Mouse (Mus musculus) hindlimb bud, embryonic 11.5 days (tissue): ENCODE measurements around the gene Sh2d7.
"Not testable (repeated sequence)": the region's sequence is repeated elsewhere in the genome, so short reads cannot be mapped to it uniquely, and the experiment has no call there.

Source experiments
- DNase-seq: peaks from one replicate; pipeline ENCODE4 v3.0.0-alpha.2; 2012; ENCODE audit warnings: low read depth, low spot score; ENCODE audit errors: extremely low spot score

The Sh2d7 gene

DNA sequence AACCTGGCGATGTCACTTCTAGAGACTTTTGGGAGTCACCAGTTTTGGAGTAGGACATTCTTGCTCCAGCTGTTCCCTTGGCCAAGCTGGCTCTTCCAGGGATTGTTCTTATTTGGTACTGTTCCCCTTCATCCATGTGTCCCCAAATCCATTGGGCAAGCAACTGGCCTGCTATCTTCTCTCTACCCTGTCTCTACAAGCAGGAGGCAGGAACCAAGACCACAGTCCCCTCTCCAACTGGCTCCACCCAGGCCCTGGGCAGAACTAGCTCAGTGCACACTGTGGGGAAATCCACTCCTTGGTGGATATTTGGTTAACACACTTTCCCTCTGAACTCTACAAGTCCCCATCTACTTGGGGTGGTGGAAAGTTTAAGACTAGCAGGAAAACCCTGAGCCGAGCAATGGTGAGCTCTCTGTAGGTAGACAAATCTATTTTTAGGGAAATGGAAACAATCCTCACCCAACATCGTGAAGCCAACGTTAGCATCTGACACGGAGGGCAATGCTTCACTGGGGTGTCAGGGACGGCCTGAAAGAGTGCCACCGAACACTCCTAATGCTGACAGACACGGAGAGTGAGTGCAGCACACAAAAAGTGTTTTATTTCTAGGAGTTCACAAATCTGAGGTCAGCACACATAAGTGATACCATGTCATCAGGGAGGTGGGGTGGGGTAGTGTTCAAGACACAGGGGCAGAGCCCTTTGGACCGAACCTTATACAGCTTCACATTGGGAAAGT is 5.6 kb downstream of the Sh2d7 start:
- DNase-seq: no peak

DNA sequence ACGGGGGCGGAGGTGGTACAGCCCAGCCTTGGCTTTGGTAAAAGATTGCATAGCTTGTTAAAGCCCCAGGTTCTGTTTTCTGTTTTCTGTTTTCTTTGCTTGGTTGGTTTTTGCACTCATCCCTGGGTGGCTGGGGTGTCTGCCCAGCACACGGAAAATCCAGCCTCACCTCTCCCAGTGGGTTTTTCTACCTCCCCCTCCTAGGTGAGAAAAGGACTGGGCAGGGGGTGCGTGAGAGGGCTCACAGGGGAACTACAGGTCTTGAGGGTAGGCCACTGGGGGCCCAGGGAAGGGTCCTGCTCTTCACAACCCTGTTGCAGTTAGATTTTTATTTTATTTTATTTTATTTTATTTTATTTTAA is 6.2 kb downstream of the Sh2d7 start:
- no peak for DNase-seq

DNA sequence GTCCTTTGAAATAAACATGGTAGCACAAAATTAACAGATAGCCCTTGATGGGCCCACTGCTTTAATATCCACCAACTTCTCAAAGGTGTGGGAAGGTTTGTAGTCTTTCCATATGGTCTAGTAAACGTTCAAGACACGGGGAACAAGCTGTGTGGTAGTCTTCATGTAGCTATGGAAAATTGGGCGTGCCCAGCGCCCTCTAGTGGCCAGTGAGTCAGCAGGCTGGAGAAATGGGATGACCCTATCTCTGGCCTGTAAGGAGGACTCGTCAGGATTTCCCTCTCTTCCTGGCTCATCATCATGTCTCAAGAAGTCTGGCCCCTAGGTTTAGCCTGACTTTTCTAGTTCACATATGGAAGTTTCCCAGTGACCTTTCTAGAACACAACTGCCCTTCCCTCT is 8.8 kb downstream of the Sh2d7 start:
- DNase-seq: no peak

DNA sequence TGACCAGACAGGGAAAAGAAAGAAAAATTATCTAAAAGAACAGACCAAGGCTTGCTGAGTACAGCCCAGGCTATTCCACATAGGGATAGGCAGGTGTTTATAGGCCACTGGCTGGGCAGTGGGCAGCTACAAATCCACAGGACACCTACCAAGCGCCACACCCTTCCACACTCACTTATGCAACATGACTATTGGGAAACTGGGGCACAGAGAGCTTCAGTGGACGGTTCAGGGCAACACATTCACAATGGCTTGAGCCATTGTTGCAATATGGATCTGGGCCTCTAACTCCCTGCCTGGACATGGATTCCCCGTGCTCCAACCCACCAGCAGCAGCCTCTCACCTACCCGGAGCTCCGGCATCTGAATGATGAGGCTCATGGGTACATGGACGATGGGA is 10.6 kb downstream of the Sh2d7 start:
- no peak for DNase-seq

DNA sequence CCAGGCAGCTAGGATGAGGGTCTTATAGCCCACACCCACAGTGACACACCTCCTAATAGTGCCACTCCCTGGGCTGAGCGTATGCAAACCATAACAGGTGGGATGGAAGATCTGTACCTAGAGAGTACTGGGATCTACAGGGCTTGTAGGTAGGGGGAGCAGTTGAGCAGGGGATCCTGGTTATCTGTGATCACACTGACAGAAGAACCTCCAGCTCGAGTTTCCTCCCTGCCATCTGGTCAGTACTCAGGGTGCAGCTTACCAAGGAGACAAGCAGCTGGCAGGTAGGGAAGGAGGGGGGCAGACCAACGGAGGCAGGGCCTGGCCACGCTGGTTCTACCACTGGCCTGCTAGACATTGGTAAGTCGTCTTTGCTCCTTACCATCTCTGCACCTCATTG is 13.6 kb downstream of the Sh2d7 start:
- no peak for DNase-seq

GRCm38 (mm10) chr9:54555044-54555443 is 16.3 kb downstream of the Sh2d7 start:
- DNase-seq: no peak

- no peak for DNase-seq
Observed at GRCm38 (mm10) chr9:54558731-54559130, 19.9 kb downstream of the Sh2d7 start.

- DNase-seq: no peak
Observed at GRCm38 (mm10) chr9:54559771-54560471, 21.1 kb downstream of the Sh2d7 start, which contains the start of gene Cib2. Gene Cib2 (minus strand): TSS chr9:54560218.

GRCm38 (mm10) chr9:54560831-54561601 is 22.2 kb downstream of the Sh2d7 start:
- no peak for DNase-seq

GRCm38 (mm10) chr9:54566958-54567357 is 28.2 kb downstream of the Sh2d7 start:
- DNase-seq: no peak

DNA sequence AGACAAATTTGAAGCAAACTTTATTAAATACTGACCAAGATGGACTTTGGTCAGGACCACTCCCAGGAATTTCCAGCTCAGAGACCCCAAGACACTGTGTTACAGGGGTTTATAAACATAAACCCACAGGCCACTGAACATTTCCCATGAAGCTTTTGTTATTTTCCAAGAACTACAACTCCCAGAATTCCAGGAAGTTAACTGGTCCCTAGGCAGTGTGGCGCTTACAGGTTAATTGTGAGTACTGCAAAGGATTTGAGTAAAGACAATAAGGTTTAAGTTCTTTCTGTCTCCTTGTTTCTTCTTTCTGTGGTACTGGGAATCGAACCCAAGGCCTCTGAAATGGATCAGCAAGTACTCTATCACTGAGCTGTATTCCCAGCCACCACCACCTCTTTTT is 29.9 kb downstream of the Sh2d7 start:
- DNase-seq: no peak

DNA sequence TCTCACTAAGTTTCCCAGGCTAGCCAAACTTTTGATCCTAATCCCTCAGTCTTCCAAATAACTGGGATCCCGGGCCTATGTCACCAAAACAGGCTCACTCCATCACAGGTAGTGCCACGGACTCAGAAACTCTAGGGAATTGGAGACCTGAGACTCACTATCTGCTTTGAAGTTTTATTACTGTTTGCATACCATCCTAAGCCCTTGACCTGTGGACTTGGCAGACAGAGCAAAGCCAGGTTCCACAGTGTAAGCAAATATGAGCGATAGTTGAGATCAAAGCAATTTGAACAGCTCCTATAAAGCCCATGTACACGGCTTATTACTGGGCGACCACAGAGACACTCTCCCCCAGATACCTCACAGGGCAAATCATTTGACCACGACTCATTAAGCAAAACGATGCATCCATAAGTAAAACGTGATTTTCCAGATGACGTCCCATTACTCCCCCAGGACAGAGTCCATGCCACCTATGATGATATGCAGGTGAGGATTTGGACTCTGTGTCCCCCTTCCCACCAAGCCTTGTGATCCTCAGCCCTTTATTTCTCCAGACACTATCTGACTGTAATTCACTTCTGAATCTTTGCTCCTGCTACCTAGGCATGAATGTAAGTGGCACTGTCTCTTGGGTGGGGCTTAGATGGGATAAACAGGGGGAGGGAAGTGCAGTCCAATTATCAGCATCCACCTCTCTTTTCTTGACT is 32.5 kb downstream of the Sh2d7 start:
- no peak for DNase-seq

DNA sequence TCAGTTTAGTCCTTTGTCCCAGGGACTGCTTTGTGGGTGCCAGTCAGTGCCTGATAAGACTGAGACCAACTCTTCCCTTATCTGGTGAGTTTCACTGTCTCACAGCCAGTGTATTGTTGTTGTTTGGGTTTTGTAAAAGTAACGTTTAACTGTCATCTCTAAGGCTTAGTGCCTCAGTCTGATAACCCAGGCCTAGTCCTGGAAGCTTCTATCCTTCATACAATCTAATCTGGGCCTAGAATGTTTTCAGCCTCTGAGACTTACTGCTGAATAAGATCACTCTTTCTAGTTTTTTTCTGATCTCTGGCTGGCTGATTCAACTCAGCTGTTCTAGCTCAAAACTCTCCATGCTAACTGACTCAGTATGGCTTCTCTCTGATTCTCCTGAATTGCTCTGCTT is 44.9 kb downstream of the Sh2d7 start:
- DNase-seq: no peak

GRCm38 (mm10) chr9:54584127-54584526 is 45.3 kb downstream of the Sh2d7 start:
- DNase-seq: not testable (repeated sequence)

- DNase-seq: no peak
Observed at GRCm38 (mm10) chr9:54585839-54586198, 47.0 kb downstream of the Sh2d7 start.

DNA sequence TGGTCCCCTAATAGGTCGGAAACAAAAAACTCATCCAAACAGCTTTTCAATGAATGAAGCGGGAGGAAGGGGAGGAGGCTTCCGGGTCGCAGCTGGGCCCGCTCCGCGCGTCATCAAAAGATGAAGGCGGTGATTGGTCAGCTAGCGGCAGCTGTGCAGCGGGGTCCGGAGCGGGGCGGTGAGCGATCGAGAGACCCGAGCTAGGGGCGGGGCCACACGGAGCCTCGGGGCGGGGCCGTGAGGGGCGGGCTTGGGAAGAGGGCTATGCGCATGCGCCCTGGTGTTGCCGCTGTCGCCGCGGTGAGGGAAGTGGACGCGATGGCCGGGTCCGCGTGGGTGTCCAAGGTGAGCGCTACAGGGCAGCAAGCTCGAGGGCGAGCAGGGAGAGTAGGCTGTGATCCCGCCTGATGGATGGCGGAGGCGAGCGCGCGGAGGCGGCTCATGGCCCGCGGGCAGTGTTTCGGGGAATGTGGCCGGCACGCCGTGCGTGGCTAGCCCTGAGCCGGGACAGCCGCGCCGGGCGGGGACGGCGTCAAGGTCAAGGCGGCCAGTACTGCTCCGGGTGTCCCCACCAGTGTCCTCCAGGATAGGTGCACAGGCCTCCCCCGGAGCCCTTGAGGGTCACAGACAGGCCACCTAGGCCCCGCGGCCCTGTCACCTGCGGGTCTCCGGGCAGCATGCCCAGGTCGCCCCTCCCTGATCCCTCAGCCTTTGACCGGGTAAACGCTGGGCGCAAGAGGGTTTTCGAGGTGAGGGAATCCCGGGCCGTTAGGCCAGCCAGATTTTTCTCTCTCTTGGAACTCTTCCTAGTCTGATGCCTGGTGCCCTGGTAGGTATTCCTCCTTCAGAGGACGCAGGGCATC is 47.6 kb downstream of the Sh2d7 start, which contains the start of gene Idh3a:
Gene Idh3a (plus strand): TSS at position 136 of the 863 bp plus-strand sequence.
- DNase-seq: peak; percentile 85

- no peak for DNase-seq
Observed at GRCm38 (mm10) chr9:54587863-54588262, 49.1 kb downstream of the Sh2d7 start.

GRCm38 (mm10) chr9:54593652-54594051 is 54.9 kb downstream of the Sh2d7 start:
- not testable (repeated sequence) for DNase-seq
